Mouse (Mus musculus) spleen, adult 2 months (tissue): ENCODE data around the gene Tcp11l2.

Source experiments
- CTCF ChIP-seq: fragments of 200-500 bp; IDR thresholded peaks from 2 replicates; pipeline ENCODE4 v1.5.1; 2011; ENCODE audit warnings: mild to moderate bottlenecking, inconsistent platforms; ENCODE audit not compliant: insufficient read depth, insufficient read length, insufficient replicate concordance; ENCODE audit errors: extremely low read depth
- POLR2A ChIP-seq: fragments of 200-500 bp; IDR thresholded peaks from 2 replicates; pipeline ENCODE4 v1.6.1; 2011; ENCODE audit warnings: low read depth, low read length, inconsistent platforms

DNA sequence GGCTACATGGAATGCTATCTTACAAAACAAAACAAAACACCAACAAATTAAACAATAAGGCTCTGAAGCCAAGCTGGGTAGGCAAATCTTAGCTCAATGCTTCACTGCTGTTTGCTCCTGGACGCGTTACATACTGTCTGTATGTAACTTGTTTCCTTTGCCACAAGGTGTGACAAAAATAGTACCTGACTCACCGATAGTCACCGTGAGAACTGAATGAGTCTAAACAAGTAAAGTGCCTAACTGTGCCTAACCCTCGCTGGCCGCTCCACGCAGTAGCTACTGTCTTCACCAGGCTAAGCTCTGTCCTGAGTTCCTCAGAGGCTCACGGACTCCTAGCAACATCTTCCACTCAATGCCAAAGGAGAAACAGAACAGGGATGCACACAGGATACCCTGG lies 46.0 kb upstream of the Tcp11l2 start:
- TF ChIP-seq POLR2A (no peak), CTCF (no peak)
